Mouse (Mus musculus): ENCODE measurements around the gene Cttn.

DNA sequence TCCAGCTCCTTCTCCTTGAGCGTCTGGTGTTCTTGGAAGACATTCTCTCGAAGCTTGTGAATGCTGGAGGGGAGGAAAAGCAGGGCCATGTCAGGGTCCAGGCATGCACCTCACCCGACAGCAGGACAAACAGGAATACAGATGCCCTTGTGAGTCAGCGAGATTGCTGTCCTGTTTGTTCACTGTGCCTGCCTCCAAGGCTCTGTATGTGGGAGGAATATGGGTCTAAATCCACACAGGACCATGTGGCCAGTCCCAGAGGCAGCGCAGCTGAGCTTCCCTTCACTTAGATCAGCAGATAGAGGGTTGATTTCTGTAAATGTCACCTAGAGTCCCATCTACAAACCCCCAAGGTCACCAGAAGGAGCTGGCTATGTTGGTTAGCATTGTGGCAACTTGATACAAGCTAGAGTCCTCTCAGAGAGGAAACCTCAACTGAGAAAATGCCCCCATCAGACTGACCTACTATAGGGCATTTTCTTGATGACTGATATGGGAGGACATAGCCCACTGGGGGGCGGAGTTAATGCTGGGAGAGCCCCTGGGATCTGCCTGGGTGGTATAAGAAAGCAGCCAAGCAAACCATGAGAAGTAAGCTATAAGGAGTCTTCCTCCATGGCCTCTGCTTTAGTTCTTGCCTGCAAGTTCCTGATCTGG lies 9.4 kb downstream of the Cttn start:
- TF ChIP-seq POLR2A (IDR thresholded peaks at IDR 0.05; ENCODE audit: borderline replicate concordance, extremely low read depth, insufficient read depth, insufficient read length, poor library complexity, severe bottlenecking) (no peak), CTCF (IDR thresholded peaks at IDR 0.05; ENCODE audit: borderline replicate concordance, extremely low read depth, insufficient read depth, insufficient read length) (no peak)
